Mouse (Mus musculus): ENCODE results near the gene Spdye4b.

DNA sequence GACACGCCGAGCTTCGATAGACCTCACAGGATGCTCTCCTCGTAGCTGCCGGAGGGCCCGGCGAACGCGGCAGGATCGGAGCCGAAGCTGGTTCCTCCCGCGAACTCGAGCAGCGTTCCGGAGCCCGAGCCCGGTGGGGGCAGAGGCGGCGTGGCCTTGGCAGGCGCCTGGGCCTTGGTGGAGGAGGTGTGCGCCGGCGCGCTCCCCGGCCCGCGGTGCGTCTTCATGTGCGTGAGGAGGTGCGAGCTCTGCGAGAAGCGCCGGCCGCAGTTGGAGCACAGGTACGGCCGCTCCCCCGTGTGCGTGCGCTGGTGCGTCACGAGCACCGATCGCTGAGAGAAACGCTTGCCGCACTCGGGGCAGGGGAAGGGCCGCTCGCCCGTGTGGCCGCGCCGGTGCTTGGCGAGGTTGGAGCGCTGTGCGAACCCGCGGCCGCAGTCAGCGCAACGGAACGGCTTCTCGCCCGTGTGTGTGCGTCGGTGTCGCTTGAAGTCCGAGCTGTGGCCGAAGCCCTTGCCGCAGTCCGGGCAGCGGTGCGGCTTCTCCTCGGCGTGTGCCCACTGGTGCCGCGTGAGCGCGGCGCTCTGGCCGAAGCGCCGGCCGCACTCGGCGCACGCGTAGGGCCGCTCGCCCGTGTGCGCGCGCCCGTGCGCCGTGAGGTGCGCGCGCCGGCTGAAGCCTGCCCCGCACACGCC is 72.5 kb downstream of the Spdye4b start:
- TF ChIP-seq CTCF (IDR thresholded peaks at IDR 0.05; ENCODE audit: borderline replicate concordance, insufficient read depth, low read length), result no peak
- no peak for TF ChIP-seq POLR2A (IDR thresholded peaks at IDR 0.05; ENCODE audit: low read depth, low read length)

Measured in embryonic fibroblast, embryonic 13.5 days (primary cell).